Mouse (Mus musculus): ENCODE measurements around the gene Ctdsp1.

Gene Ctdsp1

DNA sequence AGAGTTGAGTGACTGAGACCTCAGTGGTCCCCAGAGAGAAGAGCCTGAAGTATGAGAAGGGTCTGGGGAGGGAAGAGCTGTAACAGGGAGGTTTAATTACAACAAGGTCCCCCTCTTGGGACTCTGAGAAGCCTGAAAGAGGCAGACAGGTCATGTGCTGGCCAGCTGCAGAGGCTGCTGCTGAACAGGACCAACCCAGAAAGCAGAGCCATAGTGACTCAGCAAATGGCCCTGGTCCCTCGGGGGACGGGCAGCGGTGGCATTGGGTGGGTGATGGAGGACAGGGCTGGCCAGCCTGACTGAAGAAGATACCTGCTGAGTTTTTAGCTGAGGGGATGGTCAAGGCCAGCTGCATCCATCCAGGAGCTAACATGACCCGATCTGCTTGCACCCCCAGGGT, 14.9 kb upstream of the Ctdsp1 start:
- no peak for DNase-seq (ENCODE audit: low read depth in 1 of 2, low spot score in 2 of 2)

DNA sequence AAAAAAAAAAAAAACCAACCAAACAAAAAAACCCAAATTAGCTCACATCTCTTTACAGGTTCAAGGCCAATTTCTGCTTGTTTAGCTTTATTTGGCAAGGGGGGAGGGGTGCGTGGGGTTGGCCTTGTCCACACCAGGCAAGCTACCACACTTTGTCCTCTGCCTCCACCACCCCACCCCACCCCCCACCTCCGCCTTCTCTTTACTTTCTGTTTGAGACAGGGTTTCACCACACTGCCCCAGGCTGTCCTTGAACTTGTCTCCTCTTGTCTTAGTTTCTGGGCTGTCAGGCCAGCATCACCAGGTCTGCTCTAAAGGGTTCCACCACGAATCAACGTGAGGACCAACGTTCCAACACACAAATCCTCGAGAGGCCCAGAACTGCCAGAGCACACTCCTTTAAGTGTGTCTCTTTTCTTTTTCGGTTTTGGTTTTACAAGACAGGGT, 12.2 kb upstream of the Ctdsp1 start:
- DNase-seq (ENCODE audit: low read depth in 1 of 2, low spot score in 2 of 2): no peak

DNA sequence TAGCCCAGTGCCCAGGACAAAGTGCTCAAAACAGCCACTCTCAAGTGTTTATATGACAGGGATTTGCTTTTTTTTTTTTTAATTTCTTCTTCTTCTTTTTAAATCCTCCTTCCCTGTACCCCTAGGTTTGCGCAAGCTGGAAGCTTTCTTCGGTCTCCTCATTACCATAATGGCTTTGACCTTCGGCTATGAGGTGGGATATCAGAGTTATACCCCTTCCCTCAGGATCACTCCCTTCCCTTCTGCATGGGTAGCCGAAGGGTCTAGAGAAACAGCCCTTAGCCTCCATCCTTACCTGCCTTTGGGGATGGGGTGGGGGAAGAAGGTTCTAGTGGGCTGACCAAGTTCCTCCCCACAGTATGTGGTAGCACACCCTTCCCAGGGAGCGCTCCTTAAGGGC, 10.8 kb upstream of the Ctdsp1 start:
- no peak for DNase-seq (ENCODE audit: low read depth in 1 of 2, low spot score in 2 of 2)

GRCm38 (mm10) chr1:74381588-74382021, 9.7 kb upstream of the Ctdsp1 start:
- peak in 1 of 2 experiments; percentile 67 for DNase-seq (ENCODE audit: low read depth in 1 of 2, low spot score in 2 of 2)

- no peak for DNase-seq (ENCODE audit: low read depth in 1 of 2, low spot score in 2 of 2)
Observed at GRCm38 (mm10) chr1:74383385-74383784, 7.9 kb upstream of the Ctdsp1 start.

DNA sequence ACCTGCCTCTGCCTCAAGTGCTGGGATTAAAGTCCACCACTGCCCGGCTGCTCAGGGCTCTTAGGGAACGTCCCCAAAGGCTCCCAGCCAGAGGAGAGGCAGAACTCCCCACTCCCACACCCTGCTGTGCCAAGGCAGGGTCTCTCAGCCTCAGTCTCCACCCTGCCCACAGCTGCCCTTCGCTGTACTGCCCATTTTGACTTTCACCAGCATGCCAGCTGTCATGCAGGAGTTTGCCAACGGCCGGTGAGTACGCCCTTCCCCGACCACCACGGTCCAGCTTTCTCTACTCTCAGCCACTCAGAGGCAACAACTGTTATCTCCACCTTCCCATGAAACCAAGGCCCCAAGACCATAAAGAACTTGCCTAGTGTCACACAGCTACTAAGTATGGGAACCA, 6.8 kb upstream of the Ctdsp1 start:
- DNase-seq (ENCODE audit: low read depth in 1 of 2, low spot score in 2 of 2): no peak

GRCm38 (mm10) chr1:74385064-74385463, 6.2 kb upstream of the Ctdsp1 start:
- DNase-seq (ENCODE audit: low read depth in 1 of 2, low spot score in 2 of 2): no peak

DNA sequence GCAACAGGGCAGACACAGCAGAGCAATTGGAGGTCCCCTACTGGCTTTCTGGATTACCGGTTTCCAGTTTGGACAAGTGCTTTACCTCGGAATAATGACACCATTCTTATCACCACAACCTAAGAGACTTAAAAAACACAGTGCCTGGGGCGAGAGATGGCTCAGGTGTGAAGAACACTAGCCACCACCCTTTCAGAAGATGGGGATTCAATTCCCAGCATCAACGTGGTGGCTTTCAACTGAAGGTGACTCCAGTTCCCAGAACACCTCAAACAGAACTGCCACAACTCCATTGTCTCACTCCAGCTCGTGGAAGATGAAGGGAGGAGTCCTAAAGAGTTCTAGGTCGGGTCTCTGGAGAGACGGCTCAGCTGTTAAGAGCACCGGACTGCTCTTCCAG, 5.8 kb upstream of the Ctdsp1 start:
- DNase-seq (ENCODE audit: low read depth in 1 of 2, low spot score in 2 of 2): no peak

- no peak for DNase-seq (ENCODE audit: low read depth in 1 of 2, low spot score in 2 of 2)
Observed at GRCm38 (mm10) chr1:74386363-74386713, 5.0 kb upstream of the Ctdsp1 start.

DNA sequence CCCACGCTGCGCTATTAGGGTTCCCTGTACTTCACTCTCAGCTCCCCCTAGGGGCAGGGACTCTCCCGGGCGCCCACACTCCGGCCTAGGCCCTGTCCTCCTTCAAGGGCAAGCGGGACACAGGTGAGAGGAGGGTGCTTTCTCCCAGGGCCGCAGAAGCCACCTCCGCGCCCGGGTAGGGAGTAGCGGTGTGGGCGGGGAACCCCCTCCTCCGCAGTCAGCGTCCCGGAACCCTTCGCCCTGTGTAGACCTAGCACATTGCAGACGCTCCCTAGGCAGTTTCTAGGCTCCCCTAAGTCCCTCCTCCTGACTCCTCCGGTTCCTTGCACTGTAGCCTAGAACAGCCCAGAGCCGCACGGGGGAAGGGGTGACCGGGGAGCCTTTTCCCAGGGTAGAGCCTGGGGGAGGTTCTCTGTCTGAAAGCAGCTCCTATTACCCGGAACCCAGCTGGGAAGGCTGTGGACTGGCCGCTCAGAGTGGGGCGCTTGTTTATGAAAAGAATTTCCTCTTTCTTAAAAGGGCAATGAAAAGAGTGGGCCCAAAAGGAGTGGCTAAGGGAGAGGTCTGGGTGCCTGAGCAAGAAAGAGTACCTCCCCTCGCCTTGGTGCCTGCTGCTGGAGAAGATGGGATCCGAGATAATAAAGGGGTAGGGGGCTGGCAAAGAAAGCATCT, 4.5 kb upstream of the Ctdsp1 start:
- DNase-seq (ENCODE audit: low read depth in 1 of 2, low spot score in 2 of 2): peak; percentile 88 to 93

DNA sequence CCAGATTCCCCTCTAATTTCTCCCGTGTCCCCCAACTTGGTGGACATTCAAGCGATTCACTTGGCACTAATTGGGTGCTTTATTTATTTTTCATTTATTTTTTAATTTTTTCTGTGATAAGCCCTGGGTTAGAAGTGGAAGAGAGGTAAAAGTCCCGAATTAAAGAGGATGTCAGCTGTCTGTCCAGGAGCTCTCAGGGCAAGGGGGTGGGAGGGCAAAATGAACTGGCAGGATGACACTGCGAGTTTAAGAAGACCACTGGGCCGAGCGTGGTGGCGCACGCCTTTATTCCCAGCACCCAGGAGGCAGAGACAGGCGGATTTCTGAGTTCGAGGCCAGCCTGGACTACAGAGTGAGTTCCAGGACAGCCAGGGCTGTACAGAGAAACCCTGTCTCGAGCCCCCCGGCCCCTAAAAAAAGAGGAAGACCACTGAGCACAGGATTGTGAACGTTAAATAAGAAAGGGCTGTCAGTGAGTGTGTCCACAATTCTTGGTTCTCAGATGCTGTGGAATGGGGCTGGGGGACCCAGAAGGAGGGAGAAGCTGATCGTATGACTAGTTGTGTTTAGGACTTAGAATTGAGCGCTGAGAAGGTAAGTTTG, 3.8 kb upstream of the Ctdsp1 start:
- no peak for DNase-seq (ENCODE audit: low read depth in 1 of 2, low spot score in 2 of 2)

GRCm38 (mm10) chr1:74388398-74388920, 2.9 kb upstream of the Ctdsp1 start:
- no peak for DNase-seq (ENCODE audit: low read depth in 1 of 2, low spot score in 2 of 2)

- DNase-seq (ENCODE audit: low read depth in 1 of 2, low spot score in 2 of 2): no peak
Observed at GRCm38 (mm10) chr1:74389831-74390286, 1.4 kb upstream of the Ctdsp1 start.

DNA sequence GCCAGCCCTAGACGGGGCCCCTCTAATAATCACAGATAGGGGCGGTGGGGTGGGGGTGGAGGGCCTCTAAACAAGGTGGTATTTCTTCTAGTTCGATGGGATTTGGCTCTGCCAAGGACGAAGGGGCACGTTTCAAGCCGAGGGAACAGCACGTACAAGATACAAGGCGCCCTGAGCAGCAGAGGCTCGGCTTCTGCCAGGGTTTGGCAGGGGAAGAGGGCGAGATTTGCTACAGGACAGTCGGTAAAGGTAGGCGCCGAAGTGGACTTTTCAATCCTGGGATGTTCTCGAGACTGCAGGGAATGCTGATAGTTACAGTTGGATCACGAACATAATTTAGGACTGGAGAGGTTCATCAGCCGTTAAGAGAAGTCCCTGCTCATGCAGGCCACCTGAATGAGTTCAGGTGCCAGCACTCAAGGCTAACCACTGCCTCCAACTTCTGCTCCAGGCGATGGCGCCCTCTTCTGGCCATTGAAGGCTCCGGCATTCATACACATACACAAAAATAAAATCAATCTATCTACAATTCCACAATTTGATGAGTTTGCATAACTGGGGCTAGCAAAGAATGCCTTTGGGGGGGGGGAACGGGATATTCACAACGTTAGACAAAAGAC, 912 bp upstream of the Ctdsp1 start:
- DNase-seq (ENCODE audit: low read depth in 1 of 2, low spot score in 2 of 2): peak in 1 of 2 experiments; percentile 63

GRCm38 (mm10) chr1:74391844-74392441, 634 bp downstream of the Ctdsp1 start:
- peak in 1 of 2 experiments; percentile 68 for DNase-seq (ENCODE audit: low read depth in 1 of 2, low spot score in 2 of 2)

- DNase-seq (ENCODE audit: low read depth in 1 of 2, low spot score in 2 of 2): no peak
Observed at GRCm38 (mm10) chr1:74392446-74392994, 1.2 kb downstream of the Ctdsp1 start.

DNA sequence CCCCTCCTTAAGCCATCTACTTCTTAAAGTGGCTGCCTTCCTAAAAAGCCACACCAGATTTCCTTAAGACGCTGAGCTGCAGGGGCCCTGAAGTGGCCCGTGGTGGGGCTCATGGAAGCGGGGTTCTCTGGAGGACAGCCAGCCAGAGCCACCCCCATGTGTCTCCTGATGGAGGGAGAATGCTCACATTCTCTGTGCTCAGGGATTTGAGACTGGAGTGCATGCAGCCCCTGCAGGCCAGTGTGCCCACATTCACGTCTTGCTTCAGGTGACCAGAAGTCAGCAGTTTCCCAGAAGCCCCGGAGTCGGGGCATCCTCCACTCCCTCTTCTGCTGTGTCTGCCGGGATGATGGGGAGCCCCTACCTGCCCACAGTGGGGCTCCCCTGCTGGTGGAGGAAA, 1.7 kb downstream of the Ctdsp1 start:
- no peak for DNase-seq (ENCODE audit: low read depth in 1 of 2, low spot score in 2 of 2)

DNA sequence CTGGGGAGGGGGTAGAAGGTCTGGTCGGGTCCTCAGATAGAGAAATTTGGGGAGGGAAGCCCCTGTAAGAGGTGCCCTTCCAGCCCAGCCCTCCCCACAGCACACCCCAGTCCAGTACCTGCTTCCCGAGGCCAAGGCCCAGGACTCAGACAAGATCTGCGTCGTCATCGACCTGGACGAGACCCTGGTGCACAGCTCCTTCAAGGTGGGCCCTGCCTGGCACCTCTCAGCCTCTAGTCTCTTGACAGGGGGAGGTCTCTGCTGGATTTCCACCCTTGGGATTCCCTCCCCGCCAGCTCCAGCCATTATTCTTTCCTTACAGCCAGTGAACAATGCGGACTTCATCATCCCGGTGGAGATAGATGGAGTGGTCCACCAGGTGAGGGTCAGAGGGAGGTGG, 2.4 kb downstream of the Ctdsp1 start:
- no peak for DNase-seq (ENCODE audit: low read depth in 1 of 2, low spot score in 2 of 2)

GRCm38 (mm10) chr1:74394311-74394710, 3.0 kb downstream of the Ctdsp1 start:
- DNase-seq (ENCODE audit: low read depth in 1 of 2, low spot score in 2 of 2): no peak

GRCm38 (mm10) chr1:74394858-74395257, 3.5 kb downstream of the Ctdsp1 start:
- DNase-seq (ENCODE audit: low read depth in 1 of 2, low spot score in 2 of 2): no peak

DNA sequence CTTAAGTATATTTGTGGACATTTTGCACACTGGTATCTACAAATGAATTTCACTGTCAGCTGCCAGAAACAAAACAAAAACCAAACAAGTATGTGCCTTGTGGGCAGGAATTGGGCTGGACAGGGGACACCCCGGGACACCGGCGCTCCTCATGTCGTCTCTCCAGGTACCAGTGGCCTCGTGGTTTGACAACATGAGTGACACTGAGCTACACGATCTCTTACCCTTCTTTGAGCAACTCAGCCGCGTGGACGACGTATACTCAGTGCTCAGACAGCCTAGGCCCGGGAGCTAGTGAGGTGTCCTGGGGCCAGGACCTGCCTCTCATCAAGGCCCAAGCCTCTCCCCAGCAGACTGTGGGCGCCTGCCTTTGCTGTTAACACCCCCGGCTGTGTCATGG, 4.0 kb downstream of the Ctdsp1 start:
- DNase-seq (ENCODE audit: low read depth in 1 of 2, low spot score in 2 of 2): no peak

Measured in monocyte, adult 2 months (primary cell).